Mouse (Mus musculus): Measurements from ENCODE around the gene Atxn7l3.
"Not testable (repeated sequence)": the region's sequence is repeated elsewhere in the genome, so short reads cannot be mapped to it uniquely, and the experiment has no call there.

Atxn7l3 gene

DNA sequence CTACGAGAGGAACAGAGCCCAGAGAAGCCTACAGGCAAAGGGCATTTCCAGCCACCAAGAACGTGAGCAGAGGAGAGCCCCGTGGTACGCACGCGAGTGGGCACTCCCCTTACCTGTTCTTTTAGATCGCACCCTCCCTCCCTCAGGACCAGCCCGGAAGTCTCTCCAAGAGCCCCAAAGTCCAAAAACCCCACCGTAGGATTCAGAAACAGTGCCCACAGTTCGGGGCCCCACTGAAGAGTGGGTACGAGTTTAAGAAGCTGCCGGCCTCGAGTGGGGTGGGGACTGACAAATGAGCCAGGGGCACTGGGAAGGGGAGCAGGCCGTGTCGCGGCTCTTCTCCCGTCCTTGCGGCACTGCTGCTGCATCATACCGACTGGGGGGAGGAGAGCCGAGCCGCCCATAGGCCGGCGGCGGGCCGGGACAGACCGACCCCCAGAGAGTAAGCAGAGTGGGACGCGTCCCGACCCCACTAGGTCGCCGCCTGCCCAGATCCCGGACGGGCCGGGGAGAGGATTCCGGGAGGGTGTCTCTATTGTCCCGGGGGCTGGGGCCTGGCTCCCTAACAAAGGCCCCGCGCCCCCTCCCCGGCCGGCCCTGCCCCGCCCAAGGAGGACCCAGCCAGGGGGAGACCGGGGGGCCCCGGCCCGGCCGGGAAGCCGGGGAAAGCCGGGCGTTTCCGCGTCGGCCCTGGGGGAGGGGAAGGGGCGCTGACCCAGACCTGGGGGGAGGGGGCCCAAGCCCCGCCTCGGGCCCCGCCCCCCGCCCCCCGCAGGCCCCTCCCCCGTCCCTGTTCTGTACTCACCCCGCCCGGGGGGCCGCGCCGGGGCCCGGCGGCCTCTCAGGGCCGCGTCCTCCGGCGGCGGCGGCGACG lies 596 bp downstream of the Atxn7l3 start:
- in situ Hi-C loops (cut with MboI, MseI) = loop anchor here in 1 of 2 experiments (10.0 kb wide), 2 partner anchors 109 to 139 kb away; partner anchors contain the start of genes Grn and Slc25a39

DNA sequence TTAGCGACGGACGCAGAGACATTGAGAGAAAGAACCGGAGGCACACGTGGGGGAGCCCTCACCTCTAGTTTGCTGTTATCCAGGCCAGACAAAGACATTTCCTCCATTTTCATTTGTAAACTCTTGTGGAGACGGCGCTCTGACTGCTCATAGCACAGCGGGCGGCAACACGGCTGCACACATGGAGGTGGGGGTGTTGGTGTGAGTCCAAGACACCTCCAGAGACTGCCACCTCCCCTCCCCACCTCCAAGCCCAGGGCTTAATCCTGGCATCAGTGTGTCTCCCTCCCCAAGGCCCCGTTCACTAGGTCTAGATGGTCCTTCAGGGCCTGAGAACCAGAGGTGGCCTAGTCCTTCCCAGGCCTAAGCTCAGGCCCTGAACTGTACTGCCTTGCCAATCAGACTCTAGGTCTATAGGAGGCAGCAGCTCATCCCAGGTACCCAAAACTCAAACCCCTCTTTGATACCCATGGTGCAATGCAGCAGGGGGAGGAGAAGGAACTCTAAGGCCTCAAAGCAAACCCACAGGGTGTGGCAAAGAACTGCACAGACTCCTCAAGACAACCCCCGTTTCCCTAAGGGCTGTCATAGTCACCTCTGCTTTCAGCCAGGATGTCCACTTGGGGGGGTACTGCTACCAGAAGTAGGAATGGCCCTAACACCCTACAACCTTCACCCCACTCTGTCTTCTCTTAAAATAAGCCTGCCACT lies 1.4 kb downstream of the Atxn7l3 start:
- in situ Hi-C loops (cut with MboI, MseI) = loop anchor here in 1 of 2 experiments (10.0 kb wide), 2 partner anchors 110 to 140 kb away; partner anchors contain the start of genes Grn and Slc25a39

DNA sequence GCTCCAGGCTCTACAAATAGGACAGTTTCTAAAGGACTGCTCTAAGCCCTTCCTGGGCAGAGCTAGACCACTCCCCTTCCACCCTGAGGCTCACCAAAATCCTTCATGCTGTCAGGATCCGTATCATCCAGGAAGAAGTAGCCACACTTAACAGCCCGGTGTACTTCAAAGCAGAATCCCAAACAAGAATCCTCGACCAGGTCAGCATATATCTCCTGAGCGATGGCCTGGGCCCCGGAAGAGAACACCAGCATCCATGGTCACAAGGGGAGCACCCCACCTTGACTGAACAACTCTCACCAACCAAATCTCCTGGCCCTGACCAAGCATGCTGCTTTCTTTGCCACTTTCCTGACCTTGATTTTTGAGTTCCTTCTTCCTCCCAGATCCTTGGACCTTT lies 2.0 kb downstream of the Atxn7l3 start:
- in situ Hi-C loops (cut with MboI, MseI) = loop anchor here in 1 of 2 experiments (10.0 kb wide), 2 partner anchors 110 to 140 kb away; partner anchors contain the start of genes Grn and Slc25a39

DNA sequence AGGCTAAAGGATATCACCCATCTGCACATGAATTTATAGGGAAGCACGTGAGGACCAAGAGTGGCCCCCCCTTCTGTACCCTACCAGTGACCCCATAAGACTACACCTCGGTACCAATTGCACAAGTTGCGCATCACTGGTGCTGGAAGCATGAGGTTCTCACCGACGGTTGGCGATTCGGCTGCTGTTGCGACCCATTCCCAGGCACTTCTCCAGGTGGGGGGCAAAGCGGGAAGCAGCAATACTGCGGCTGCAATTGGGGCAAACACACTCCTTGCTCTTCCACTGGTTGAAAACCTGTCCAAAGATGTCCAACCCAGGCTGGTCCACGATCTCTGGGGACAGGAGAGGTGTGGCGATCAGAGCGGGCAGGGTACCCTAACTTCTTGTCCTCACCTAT lies 2.5 kb downstream of the Atxn7l3 start:
- in situ Hi-C loops (cut with MboI, MseI) = loop anchor here in 1 of 2 experiments (10.0 kb wide), 2 partner anchors 111 to 141 kb away; partner anchors contain the start of genes Grn and Slc25a39

DNA sequence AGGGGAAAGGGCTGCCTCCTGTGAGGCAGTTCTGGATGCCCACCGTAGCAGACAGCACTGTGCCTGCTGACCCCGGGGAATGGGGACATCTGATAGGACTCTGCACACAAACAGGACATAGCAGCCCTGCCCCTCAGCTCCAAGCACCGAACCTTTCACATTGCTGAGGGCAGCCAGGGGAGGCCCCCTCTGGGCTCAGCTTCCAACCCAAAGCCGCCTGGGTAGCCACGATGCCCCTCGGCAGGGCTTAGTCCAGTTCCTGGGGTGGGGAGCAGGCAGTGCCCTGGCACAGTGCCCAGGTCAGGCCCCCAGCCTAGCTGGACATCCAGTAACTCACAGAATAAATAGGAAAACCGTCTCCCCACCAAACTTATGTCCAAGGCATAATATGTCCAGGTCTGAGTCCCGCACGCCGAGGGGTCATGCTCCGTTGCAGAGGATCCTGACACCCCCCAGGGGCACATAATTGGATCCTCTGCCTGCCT lies 5.3 kb downstream of the Atxn7l3 start:
- in situ Hi-C loops (cut with MboI, MseI) = loop anchor here in 1 of 2 experiments (10.0 kb wide), 2 partner anchors 114 to 144 kb away; partner anchors contain the start of genes Grn and Slc25a39

DNA sequence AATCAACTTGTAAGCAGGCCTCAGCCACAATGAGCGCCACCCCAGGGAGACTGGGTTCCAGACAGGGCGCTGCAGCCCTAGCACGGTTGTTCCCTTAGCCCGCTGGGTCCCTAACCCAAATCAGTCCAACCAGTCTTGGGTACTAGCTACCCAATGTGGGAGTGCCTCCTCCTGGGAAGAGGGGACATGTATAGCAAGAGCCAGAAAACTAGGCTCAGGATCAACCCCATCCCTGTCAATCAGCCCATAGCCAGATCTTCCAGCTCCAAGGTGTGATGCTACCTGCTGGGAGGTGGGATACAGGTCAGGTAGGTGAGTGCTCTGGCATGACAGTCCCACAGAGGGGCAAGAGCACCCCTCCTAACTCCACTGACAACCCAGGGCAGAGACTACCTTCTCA lies 6.3 kb downstream of the Atxn7l3 start:
- in situ Hi-C loops (cut with MboI, MseI) = loop anchor here in 1 of 2 experiments (10.0 kb wide), 2 partner anchors 115 to 145 kb away; partner anchors contain the start of genes Grn and Slc25a39

DNA sequence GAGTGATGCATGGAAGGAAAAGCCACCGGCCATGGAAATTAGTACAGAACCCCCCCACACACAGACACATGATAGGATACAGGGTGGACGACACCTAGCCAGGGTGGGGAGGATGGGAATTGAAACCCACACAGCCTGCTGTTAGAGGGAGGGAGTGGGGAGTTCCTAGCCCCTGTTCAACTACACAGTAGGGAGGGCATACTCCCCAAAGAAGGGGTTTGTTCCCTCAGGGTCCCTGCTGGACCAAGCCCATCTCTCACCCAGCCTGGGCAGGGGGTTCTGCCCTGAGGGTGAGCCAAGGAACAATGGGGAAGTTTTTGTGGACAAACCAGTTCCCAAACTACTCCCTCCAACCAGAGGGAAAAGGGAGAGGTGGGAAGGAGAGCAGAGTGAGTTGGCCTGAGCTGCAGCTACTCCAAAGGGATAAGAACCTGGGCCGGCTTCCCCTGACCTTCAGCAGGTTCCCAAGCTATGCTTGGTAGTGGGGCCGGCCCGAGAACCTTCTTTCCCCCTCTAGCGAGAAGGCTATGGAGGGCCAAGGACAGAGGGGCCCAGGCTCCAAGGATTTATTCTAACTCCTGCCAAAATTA lies 6.8 kb downstream of the Atxn7l3 start:
- in situ Hi-C loops (cut with MboI, MseI) = loop anchor here in 1 of 2 experiments (10.0 kb wide), 2 partner anchors 115 to 145 kb away; partner anchors contain the start of genes Grn and Slc25a39

DNA sequence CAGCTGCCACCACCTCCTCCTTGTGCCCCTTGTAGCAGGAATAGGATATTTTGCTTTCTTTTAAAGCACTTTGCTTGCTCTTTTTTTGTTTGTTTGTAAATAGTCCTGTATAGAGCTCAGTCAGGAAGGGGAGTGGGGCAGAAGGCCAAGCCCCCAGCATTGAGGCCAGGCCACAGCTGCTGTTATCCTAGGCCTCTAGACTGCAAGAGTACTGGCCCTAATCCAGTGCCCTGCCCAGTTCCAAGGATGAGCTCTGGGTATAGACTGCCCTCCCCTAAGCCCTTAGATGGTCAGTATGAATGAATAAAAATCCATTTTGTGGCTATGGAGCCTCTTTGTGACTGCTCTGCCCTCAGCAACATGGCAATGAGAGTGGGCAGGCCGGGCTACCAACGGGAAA lies 7.5 kb downstream of the Atxn7l3 start:
- in situ Hi-C loops (cut with MboI, MseI) = no loop called here

DNA sequence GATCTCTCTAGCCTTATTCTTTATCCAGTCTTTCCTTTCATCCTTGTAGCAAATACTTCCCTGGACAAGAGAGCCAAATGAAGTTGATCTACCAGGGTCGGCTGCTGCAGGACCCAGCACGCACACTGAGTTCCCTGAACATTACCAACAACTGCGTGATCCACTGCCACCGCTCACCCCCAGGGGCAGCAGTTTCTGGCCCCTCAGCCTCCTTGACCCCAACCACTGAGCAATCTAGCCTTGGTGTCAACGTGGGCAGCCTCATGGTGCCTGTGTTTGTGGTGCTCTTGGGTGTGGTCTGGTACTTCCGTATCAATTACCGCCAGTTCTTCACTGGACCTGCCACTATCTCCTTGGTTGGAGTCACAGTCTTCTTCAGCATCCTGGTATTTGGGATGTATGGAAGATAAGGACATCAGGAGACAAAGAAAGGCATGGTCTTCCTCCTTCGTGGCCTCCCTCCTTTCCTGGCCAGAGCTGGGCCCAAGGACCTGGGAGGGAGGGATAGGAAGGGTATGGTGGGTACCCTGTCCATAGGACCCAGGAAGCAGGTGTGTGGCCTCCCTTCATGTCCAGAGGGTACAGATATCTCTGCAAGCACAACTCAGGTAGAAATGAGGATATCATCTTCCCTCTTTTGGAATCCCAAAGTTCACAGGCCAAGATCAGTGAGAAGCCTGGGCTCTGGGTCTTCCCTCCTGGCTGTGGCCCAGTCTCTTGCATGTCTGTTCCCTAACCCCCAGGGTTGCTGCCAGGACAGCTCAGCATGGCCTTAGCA lies 8.2 kb downstream of the Atxn7l3 start:
- in situ Hi-C loops (cut with MboI, MseI) = no loop called here

DNA sequence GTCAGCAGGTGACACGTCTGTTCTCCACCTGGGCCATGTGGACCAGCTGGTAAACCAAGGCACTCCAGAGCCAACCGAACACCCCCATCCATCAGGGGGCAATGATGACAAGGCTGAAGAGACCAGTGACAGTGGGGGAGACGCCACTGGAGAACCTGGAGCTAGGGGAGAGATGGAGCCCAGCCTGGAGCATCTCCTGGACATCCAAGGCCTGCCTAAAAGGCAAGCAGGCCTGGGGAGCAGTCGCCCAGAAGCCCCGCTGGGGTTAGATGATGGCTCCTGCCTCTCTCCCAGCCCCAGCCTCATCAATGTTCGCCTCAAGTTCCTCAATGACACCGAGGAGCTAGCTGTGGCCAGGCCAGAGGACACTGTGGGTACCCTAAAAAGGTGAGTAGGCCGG lies 8.9 kb downstream of the Atxn7l3 start:
- in situ Hi-C loops (cut with MboI, MseI) = no loop called here

DNA sequence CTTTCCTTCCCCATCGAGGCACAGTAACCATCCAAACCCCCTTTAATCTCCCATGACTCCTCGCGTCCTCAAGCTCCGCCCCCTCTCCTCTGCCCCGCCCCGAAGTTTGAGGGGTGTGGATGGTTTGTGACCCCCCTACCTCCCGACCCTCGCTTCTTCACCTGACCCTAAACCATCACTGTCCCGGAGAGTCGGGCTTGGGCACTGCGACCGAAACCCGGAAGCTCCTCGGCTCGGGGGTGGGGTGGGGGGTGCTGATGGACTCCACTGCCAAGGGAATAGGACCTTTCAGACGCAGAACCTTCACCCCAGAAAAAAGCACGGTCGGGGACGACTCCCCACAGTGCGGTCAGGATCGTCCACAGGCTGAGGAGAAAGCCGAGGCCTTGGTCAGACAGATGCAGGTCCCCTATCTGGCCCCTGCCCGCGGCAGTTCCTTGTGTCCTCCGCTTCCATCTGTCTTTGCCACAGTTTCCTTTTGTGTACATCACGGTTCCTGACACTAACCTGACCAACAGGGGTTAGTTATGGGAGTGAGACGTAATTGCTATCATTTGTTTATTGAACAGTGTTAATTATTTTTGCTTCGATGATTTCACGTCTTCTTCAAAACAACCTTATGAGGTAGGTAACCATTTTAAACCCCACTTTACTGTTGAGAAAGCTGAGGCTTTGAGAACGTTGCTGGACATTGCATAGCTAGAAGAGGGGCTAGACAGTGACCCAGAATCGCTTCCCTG lies 11.2 kb downstream of the Atxn7l3 start:
- in situ Hi-C loops (cut with MboI, MseI) = no loop called here

DNA sequence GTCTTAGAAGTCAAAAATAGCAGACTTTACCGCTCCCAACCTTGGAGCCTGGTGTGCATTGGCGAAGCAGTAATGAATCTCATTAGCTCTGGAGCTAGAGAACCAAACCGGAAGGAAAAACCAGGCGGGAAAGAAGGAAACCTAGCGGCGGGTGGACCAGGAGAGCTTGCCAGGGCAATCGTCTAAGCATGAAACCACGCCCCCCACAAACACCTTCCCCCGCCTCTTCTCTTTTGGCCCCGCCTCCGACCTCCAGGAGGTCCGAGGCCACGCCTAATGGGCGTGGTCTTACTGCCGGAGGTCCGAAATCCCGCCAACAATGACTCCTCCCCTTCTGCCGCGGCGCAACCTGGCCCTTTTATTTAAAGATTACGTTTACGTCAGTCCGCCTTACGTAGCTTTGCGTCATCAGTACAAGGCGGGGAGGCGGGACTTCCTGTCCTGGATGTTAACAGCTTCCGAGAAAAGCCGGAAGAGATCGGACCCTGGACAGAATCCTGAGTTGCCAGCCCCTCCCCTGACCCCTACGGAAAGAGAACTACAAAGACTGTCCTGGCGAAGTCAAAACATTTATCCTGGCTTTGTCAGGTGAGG lies 11.8 kb downstream of the Atxn7l3 start, which contains the start of gene Tmub2:
Gene Tmub2, plus strand, starts transcription at position 431 of the 594 bp plus-strand sequence.
- in situ Hi-C loops (cut with MboI, MseI) = no loop called here

DNA sequence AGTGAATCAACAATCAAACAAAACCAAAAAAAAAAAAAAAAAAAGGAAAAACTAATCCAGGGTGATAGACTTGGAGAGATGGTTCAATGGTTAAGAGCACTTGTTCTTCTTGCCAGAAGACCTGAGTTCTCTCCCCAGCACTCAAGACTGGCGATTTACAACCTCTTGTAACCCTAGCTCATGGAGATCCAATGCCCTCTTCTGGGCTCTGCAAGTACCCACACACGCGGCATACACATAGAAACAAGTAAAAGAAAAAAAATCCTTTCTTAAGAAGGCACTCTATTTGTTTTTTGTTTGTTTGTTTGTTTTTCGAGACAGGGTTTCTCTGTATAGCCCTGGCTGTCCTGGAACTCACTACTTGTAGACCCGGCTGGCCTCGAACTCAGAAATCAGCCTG lies 12.5 kb downstream of the Atxn7l3 start:
- in situ Hi-C loops (cut with MboI, MseI) = no loop called here

DNA sequence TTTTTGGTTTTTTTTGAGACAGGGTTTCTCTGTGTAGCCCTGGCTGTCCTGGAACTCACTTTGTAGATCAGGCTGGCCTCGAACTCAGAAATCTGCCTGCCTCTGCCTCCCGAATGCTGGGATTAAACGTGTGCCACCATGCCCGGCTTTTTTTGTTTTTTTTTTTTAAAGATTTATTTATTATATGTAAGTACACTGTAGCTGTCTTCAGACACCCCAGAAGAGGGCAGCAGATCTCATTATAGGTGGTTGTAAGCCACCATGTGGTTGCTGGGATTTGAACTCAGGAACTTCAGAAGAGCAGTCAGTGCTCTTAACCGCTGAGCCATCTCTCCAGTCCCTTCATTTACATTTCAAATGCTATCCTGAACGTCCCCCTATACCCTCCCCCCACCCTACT lies 16.2 kb downstream of the Atxn7l3 start:
- in situ Hi-C loops (cut with MboI, MseI) = not testable (repeated sequence)

DNA sequence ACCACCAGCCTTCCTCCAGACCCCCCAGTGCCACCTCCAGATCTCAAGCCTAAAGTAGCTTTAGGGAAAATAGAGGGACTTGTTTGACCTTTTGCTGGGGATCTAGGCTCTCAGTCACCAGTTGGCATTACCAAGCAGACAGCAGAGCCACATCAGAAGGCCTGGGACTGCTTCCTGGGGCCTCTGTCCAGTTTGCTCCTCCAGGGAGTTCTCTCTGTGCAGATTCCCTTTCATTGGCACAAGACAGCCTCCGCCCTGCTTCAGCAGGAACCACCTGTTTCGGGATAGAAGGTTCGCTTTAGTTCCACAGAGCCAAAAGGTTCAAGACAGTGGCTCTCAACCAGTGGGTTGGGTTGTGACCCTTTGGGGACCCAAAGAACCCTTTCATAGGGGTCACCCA lies 16.8 kb downstream of the Atxn7l3 start:
- in situ Hi-C loops (cut with MboI, MseI) = no loop called here

DNA sequence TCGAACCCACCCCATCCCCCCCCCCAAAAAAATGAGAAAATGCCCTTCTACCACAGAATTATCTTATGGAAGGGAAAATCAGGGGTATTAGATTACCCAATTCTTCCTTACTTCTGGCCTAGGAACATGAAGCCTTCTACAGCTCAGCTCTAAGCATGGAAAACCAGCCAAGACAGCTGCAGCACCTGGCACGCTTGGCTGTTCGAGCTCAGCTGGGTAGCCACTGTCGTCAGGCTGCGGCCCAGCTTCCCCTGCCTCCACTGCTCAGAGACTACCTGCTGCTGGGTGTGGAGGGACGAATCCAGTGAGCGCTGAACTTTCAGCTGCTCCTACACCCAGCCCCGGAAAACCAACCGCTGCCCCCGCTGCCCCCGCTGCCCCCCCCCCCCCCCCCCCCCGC lies 18.7 kb downstream of the Atxn7l3 start:
- in situ Hi-C loops (cut with MboI, MseI) = no loop called here

DNA sequence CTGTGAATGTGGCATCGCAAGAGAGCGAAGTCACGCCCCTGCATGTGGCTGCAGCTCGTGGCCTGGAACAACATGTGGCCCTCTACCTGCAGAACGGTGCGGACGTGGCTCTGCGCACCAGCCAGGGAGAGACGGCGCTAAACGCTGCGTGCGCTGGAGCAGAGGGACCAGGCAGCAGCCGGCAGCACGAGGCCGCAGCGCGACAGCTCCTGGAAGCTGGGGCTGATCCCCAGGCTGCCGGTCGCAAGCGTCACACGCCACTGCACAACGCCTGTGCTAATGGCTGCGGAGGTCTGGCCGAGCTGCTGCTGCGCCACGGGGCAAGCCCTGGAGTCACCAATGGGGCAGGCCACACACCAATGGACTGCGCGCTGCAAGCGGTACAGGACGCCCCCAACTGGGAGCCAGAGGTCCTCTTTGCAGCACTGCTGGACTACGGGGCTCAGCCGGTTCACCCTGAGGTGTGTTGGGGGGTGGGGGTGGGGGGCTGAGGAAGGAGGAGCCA lies 20.0 kb downstream of the Atxn7l3 start:
- in situ Hi-C loops (cut with MboI, MseI) = no loop called here

DNA sequence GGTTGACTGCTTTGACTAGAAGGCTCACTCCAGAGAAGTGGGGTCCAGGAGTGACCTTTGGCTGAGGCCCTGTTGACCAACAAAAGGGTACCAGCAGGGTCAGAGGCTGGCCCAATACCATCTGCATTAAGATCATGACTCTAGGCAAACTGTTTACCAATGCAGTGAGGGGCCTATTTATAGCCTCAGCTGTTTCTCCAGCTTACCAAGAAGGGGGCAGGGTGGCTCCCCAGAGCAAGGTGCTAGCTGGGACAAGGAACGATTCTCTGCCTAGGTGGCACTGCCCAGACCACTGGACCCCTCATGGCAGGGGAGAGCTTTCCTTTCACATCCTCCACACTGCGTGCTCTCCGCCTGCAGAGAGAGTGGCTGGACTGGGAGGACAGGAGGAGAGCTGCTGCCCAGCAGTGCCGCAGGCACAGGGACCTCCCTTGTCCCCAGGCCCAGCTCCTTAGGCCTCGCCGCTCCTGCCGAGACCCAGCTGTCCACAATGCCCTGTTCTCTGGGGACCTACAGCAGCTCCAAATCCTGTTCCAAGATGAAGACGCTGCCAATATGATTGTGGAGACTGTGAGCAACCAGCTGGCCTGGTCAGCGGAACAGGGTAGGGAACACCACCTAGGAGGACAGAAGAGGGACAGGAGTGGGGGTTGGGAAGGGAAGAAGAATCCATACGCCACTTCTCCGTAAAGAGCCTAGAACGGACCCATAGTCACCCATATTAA lies 27.7 kb downstream of the Atxn7l3 start, which contains the start of gene Asb16:
Gene Asb16, plus strand, starts transcription at position 224 of the 725 bp plus-strand sequence.
- in situ Hi-C loops (cut with MboI, MseI) = no loop called here

DNA sequence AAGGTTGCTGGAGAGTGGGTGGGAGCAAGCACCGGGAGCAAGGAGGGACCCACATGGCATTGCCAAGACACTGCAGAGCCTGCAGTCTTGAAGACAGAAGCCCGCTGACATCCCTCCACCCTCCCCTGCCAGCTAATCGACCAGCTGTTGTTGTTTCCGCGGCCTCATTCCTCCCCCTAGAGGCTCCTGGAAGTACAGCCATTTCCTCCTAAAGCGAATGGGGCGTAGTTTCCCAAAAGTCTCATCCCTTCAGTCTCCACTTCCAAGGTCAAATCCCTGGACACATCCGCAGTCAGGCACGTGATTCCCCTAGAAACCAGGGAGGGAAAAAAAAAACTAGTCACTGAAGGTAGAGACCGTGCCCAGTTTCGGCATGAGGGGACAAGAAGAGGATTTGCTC lies 29.0 kb downstream of the Atxn7l3 start:
- in situ Hi-C loops (cut with MboI, MseI) = no loop called here

All from T-helper 17 cell (primary cell).